ENCODE assay signal across 9 mouse cellular contexts in the genomic region with DNA sequence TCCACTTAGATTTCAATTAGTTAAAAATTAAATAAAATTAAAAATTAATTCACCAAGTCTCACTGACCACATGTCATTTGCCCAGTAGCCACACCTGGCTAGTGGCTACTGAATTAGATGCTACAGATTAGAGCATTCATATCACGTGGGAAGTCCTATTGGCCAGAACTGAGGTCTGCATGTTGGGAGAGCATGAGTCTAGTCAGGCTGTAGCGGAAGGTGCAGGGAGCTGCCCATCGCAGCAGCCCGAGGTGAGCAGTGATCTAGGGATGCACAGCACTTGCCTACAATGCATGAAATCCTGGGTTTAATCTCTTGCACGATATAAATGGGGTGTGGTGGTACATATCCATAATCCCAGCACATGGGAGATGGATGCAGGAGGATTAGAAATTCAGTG.
A peak's percentile ranks its signal among the peaks of the same experiment; 100 is the strongest.
DNase-seq lines count a peak whose midpoint lies in the region; ATAC-seq and TF ChIP-seq lines count a peak whose summit lies in the region.
"Had no signal": no experiment of that assay in that cellular context is flagged by ENCODE, and none has a peak within 500 bp of the region (broad histone marks: within the 10 kb centered on the region; RNA-seq: fewer than 3 reads in every experiment).

No protein-coding gene starts in this region.

- no peak overlapping the region for H3K4me3 ChIP-seq in embryonic facial prominence, embryonic 12.5 days
- no peak overlapping the region for H3K4me3 ChIP-seq in hindbrain, embryonic 14.5 days (replicated peaks; ENCODE audit: low read length)
- no peak overlapping the region for H3K4me3 ChIP-seq in midbrain, postnatal 0 days (ENCODE audit: low read depth, low read length)
- no peak overlapping the region for H3K4me3 ChIP-seq in lung, postnatal 0 days (ENCODE audit: low read depth, low read length)

- H3K27ac ChIP-seq in embryonic facial prominence, embryonic 12.5 days: peak overlapping the region; percentile 91; the same call in 1 of the 2 replicates
- peak overlapping the region; percentile 99 for H3K27ac ChIP-seq in hindbrain, embryonic 14.5 days
- H3K27ac ChIP-seq in midbrain, postnatal 0 days (ENCODE audit: low read depth, low read length): peak overlapping the region; percentile 87
- no peak overlapping the region for H3K27ac ChIP-seq in lung, postnatal 0 days (ENCODE audit: low read length)
- H3K27ac ChIP-seq: liver, embryonic 14.5 days had no signal

- no peak for TF ChIP-seq CTCF in midbrain, postnatal 0 days (IDR thresholded peaks at IDR 0.05)
- no peak for TF ChIP-seq CTCF in lung, postnatal 0 days (IDR thresholded peaks at IDR 0.05)

- no peak overlapping the region for H3K4me2 ChIP-seq in embryonic facial prominence, embryonic 12.5 days (replicated peaks)
- H3K4me2 ChIP-seq in hindbrain, embryonic 14.5 days (replicated peaks): 0 out of 2 replicates have a peak overlapping the region, but pooled peaks have one; percentile 22
- H3K4me2 ChIP-seq in midbrain, postnatal 0 days (ENCODE audit: low read depth, low read length, poor library complexity, severe bottlenecking): no peak overlapping the region
- H3K4me2 ChIP-seq in lung, postnatal 0 days (replicated peaks; ENCODE audit: low read depth, low read length): no peak overlapping the region

- no peak for ATAC-seq in embryonic facial prominence, embryonic 12.5 days (ENCODE audit: insufficient number of reproducible peaks, insufficient read depth, low FRiP score, low TSS enrichment)
- no peak for ATAC-seq in hindbrain, embryonic 14.5 days (ENCODE audit: low FRiP score)
- ATAC-seq in midbrain, postnatal 0 days (ENCODE audit: low FRiP score): no peak
- no peak for ATAC-seq in lung, postnatal 0 days
- ATAC-seq: inflammation-experienced regulatory T-cells, adult 6 months had no signal

- DNase-seq in MN1 (ENCODE audit: low spot score): peak; percentile 85
- peak; percentile 42 for DNase-seq in hindbrain, embryonic 14.5 days (ENCODE audit: low spot score)
- DNase-seq in midbrain, postnatal 0 days (ENCODE audit: low spot score): no peak
- DNase-seq in lung, postnatal 0 days (ENCODE audit: low spot score): no peak
- DNase-seq in Muller cell, postnatal 12 days (ENCODE audit: inconsistent ontology term): no peak
- no peak for DNase-seq in lung, postnatal 25 days (ENCODE audit: low spot score)

- H3K36me3 ChIP-seq in embryonic facial prominence, embryonic 12.5 days: no peaks in the 10 kb centered on the region
- no peaks in the 10 kb centered on the region for H3K36me3 ChIP-seq in hindbrain, embryonic 14.5 days (replicated peaks; ENCODE audit: control insufficient read depth, insufficient read depth)
- 0 out of 2 replicates have a peak, but pooled peaks cover 3% of the 10 kb centered on the region for H3K36me3 ChIP-seq in midbrain, postnatal 0 days (ENCODE audit: insufficient read depth, low read length)
- no peaks in the 10 kb centered on the region for H3K36me3 ChIP-seq in lung, postnatal 0 days (ENCODE audit: insufficient read depth, low read length)

- H3K9ac ChIP-seq in embryonic facial prominence, embryonic 12.5 days: no peak overlapping the region
- peak overlapping the region; percentile 61; the same call in 1 of the 2 replicates for H3K9ac ChIP-seq in hindbrain, embryonic 14.5 days
- no peak overlapping the region for H3K9ac ChIP-seq in midbrain, postnatal 0 days (replicated peaks; ENCODE audit: low read length, poor library complexity, severe bottlenecking)
- H3K9ac ChIP-seq in lung, postnatal 0 days (replicated peaks; ENCODE audit: low read depth): no peak overlapping the region
- H3K9ac ChIP-seq: liver, embryonic 14.5 days had no signal

- WGBS in embryonic facial prominence, embryonic 12.5 days: 80% methylated on average over 5 of the region's 5 CpGs
- 57% methylated on average over 5 of the region's 5 CpGs for WGBS in hindbrain, embryonic 14.5 days
- 56% methylated on average over 5 of the region's 5 CpGs for WGBS in midbrain, postnatal 0 days
- WGBS in lung, postnatal 0 days: 86% methylated on average over 5 of the region's 5 CpGs

- TF ChIP-seq EP300 in lung, postnatal 0 days (IDR thresholded peaks at IDR 0.05): no peak

- H3K9me3 ChIP-seq in embryonic facial prominence, embryonic 12.5 days: no peaks in the 10 kb centered on the region
- H3K9me3 ChIP-seq in hindbrain, embryonic 14.5 days (ENCODE audit: control insufficient read depth, low read length): no peaks in the 10 kb centered on the region
- H3K9me3 ChIP-seq in midbrain, postnatal 0 days (ENCODE audit: low read length): no peaks in the 10 kb centered on the region
- H3K9me3 ChIP-seq in lung, postnatal 0 days (ENCODE audit: low read length): no peaks in the 10 kb centered on the region

- peaks cover 65% of the 10 kb centered on the region for H3K4me1 ChIP-seq in embryonic facial prominence, embryonic 12.5 days
- peaks cover 66% of the 10 kb centered on the region for H3K4me1 ChIP-seq in hindbrain, embryonic 14.5 days (replicated peaks; ENCODE audit: control insufficient read depth, insufficient read depth, low read length)
- H3K4me1 ChIP-seq in midbrain, postnatal 0 days (ENCODE audit: insufficient read depth, low read length): peaks cover 29% of the 10 kb centered on the region
- H3K4me1 ChIP-seq in lung, postnatal 0 days (ENCODE audit: insufficient read depth, low read depth, low read length): peaks cover 15% of the 10 kb centered on the region; the same call in 1 of the 2 replicates

- no peaks in the 10 kb centered on the region for H3K27me3 ChIP-seq in embryonic facial prominence, embryonic 12.5 days
- H3K27me3 ChIP-seq in hindbrain, embryonic 14.5 days (ENCODE audit: control insufficient read depth, insufficient read depth, low read length): no peaks in the 10 kb centered on the region
- no peaks in the 10 kb centered on the region for H3K27me3 ChIP-seq in midbrain, postnatal 0 days (ENCODE audit: insufficient read depth, low read length)
- H3K27me3 ChIP-seq in lung, postnatal 0 days (replicated peaks; ENCODE audit: insufficient read depth, low read length): no peaks in the 10 kb centered on the region

Comparison
In these comparisons a context has a peak if more than half of its experiments do, and no peak if none do; other contexts are left out.
1. DNase-seq: peak in MN1 (single experiment) and hindbrain, embryonic 14.5 days (single experiment); none in midbrain, postnatal 0 days (single experiment), lung, postnatal 0 days (single experiment), Muller cell, postnatal 12 days (single experiment) and lung, postnatal 25 days (single experiment).